Mouse (Mus musculus) liver, embryonic 13.5 days (tissue): ENCODE results near the gene Cldnd1. TPM values are rescaled to one million over a fixed set of nuclear protein-coding genes. Genes with fewer than 3 reads are reported as not detected.

Experiments used
- ATAC-seq: fragments of 200-750 bp; cut with Nextera tagmentation; 2 replicates; pipeline ENCODE4 v1.8.0; 2017; ENCODE audit warnings: low read depth, mild to moderate bottlenecking, moderate number of reproducible peaks, moderate library complexity
- DNase-seq: peaks from one replicate; pipeline ENCODE4 v3.0.0; 2022
- H3K27ac ChIP-seq: fragments of 300-500 bp; sonication (generic); 2 replicates; pipeline ENCODE4 v1.5.1; 2015; ENCODE audit warnings: moderate library complexity, mild to moderate bottlenecking, inconsistent platforms
- H3K27me3 ChIP-seq: fragments of 300-500 bp; sonication (generic); 2 replicates; pipeline ENCODE4 v1.6.1; 2015; ENCODE audit warnings: mild to moderate bottlenecking, inconsistent platforms
- H3K36me3 ChIP-seq: fragments of 300-500 bp; sonication (generic); 2 replicates; pipeline ENCODE4 v1.6.1; 2015; ENCODE audit warnings: mild to moderate bottlenecking, inconsistent platforms
- H3K4me1 ChIP-seq: fragments of 300-500 bp; sonication (generic); replicated peaks from 2 replicates; pipeline ENCODE4 v1.6.1; 2015; ENCODE audit warnings: inconsistent platforms
- H3K4me2 ChIP-seq: fragments of 300-500 bp; sonication (generic); 2 replicates; pipeline ENCODE4 v1.6.1; 2015; ENCODE audit warnings: inconsistent platforms, mild to moderate bottlenecking, moderate library complexity
- H3K4me3 ChIP-seq: fragments of 300-500 bp; sonication (generic); replicated peaks from 2 replicates; pipeline ENCODE4 v1.5.1; 2015; ENCODE audit warnings: mild to moderate bottlenecking, inconsistent platforms
- H3K9ac ChIP-seq: fragments of 300-500 bp; sonication (generic); 2 replicates; pipeline ENCODE4 v1.6.1; 2015; ENCODE audit warnings: mild to moderate bottlenecking, inconsistent platforms
- H3K9me3 ChIP-seq: fragments of 300-500 bp; sonication (generic); replicated peaks from 2 replicates; pipeline ENCODE4 v1.6.1; 2016; ENCODE audit warnings: inconsistent platforms
- WGBS: fragments of 180-500 bp; shearing (Covaris S2); methylation state at CpG from one replicate; pipeline ENCODE4 v1.1.7; 2015; ENCODE audit not compliant: insufficient replicate concordance; 5-methylcytosine and 5-hydroxymethylcytosine counted together
- microRNA-seq: library from miRNA; unstranded; fragments of <30 nt; microRNA quantifications from one replicate; pipeline ENCODE4, GENCODE M21; 2016
- polyA plus RNA-seq: library from polyadenylated mRNA; unstranded; fragments of >200 nt; fragmentation: Nextera tagmentation; extraction: Ambion mirVana; gene quantifications from 2 replicates; pipeline ENCODE4 v1.2.1, GENCODE M21; 2015

Cldnd1 gene
- polyA plus RNA-seq, 1 experiment from 2014 or later, result 32.9 TPM

- Histone ChIP-seq H3K9me3 (no peaks in the 10 kb centered on the region), H3K27ac (no peak overlapping the region), H3K36me3 (no peaks in the 10 kb centered on the region), H3K4me3 (no peak overlapping the region), H3K4me1 (no peaks in the 10 kb centered on the region), H3K9ac (no peak overlapping the region), H3K4me2 (no peak overlapping the region), H3K27me3 (no peaks in the 10 kb centered on the region)
- DNase-seq (no peak), ATAC-seq (no peak)
Observed at GRCm38 (mm10) chr16:58756191-58756590, 28.5 kb downstream of the Cldnd1 start.

GRCm38 (mm10) chr16:58763076-58763475 lies 35.4 kb downstream of the Cldnd1 start, which contains the start of gene Olfr172:
Gene Olfr172, minus strand, starts transcription at chr16:58763176.
- no peak within 1 kb of the TSS for H3K4me2 ChIP-seq
- 82% methylated on average over 1 of the region's 1 CpGs for WGBS
- DNase-seq (no peak), ATAC-seq (no peak)
- H3K4me3 ChIP-seq, result no peak within 1 kb of the TSS
- no peaks in the 10 kb centered on the region for H3K4me1 ChIP-seq
- no peak within 1 kb of the TSS for H3K27ac ChIP-seq
- no peaks in the 10 kb centered on the region for H3K9me3 ChIP-seq
- H3K9ac ChIP-seq, result no peak within 1 kb of the TSS
- H3K36me3 ChIP-seq, result no peaks in the 10 kb centered on the region
- no peaks in the 10 kb centered on the region for H3K27me3 ChIP-seq

Small RNA genes within 50 kb of the gene (microRNA-seq; reads per million reads assigned to microRNA genes)
- not detected for gene Gm27564

Other genes with a start within 250 kb of the Cldnd1 start
- 43.5 and 47.6 TPM in 2 replicates for gene St3gal6, start 203.7 kb upstream of the Cldnd1 start, polyA plus RNA-seq
- gene Gm813, start 110.9 kb upstream of the Cldnd1 start, polyA plus RNA-seq, result not detected in 2 replicates
- gene E330017A01Rik, start 89.2 kb upstream of the Cldnd1 start, polyA plus RNA-seq, result not detected in 2 replicates
- gene Cpox, start 57.6 kb upstream of the Cldnd1 start, polyA plus RNA-seq, result 422 and 453 TPM in 2 replicates
- gene Gpr15, start 8.8 kb upstream of the Cldnd1 start, polyA plus RNA-seq, result 0.06 and 0.16 TPM in 2 replicates
- not detected in 2 replicates for gene Olfr172, start 35.3 kb downstream of the Cldnd1 start, polyA plus RNA-seq
- gene Olfr173, start 72.4 kb downstream of the Cldnd1 start, polyA plus RNA-seq, result not detected in 2 replicates
- not detected in 2 replicates for gene Olfr175-ps1, start 98.9 kb downstream of the Cldnd1 start, polyA plus RNA-seq
- gene Olfr177, start 146.9 kb downstream of the Cldnd1 start, polyA plus RNA-seq, result not detected in 2 replicates
- gene Olfr178, start 164.2 kb downstream of the Cldnd1 start, polyA plus RNA-seq, result not detected in 2 replicates
- not detected in 2 replicates for gene Olfr181, start 200.8 kb downstream of the Cldnd1 start, polyA plus RNA-seq
- not detected in 2 replicates for gene Olfr180, start 201.5 kb downstream of the Cldnd1 start, polyA plus RNA-seq